Mouse (Mus musculus) brain, embryonic 18.5 days (tissue): ENCODE data around the gene Ldha.

ENCODE experiments used
- DNase-seq: peaks from one replicate; pipeline ENCODE4 v3.0.0-alpha.2; 2012; ENCODE audit warnings: low read depth, low spot score

Ldha gene

GRCm38 (mm10) chr7:46838104-46838671, 3.1 kb upstream of the Ldha start:
- peak; percentile 43 for DNase-seq

GRCm38 (mm10) chr7:46838891-46839302, 2.4 kb upstream of the Ldha start:
- DNase-seq, result peak; percentile 84

GRCm38 (mm10) chr7:46839446-46839845, 1.8 kb upstream of the Ldha start:
- no peak for DNase-seq

- no peak for DNase-seq
Observed at GRCm38 (mm10) chr7:46839861-46840260, 1.4 kb upstream of the Ldha start.

- DNase-seq, result no peak
Observed at GRCm38 (mm10) chr7:46840326-46840725, 949 bp upstream of the Ldha start.

GRCm38 (mm10) chr7:46842278-46842677, 1.0 kb downstream of the Ldha start:
- no peak for DNase-seq

- DNase-seq, result no peak
Observed at GRCm38 (mm10) chr7:46843576-46843975, 2.3 kb downstream of the Ldha start.

- peak; percentile 76 for DNase-seq
Observed at GRCm38 (mm10) chr7:46845211-46845977, 4.1 kb downstream of the Ldha start.

GRCm38 (mm10) chr7:46845978-46846485, 4.8 kb downstream of the Ldha start:
- DNase-seq, result peak; percentile 12

GRCm38 (mm10) chr7:46846486-46847244, 5.4 kb downstream of the Ldha start:
- peak; percentile 60 for DNase-seq

GRCm38 (mm10) chr7:46849287-46849686, 8.0 kb downstream of the Ldha start:
- DNase-seq, result no peak

- DNase-seq, result no peak
Observed at GRCm38 (mm10) chr7:46851026-46851425, 9.8 kb downstream of the Ldha start.

- DNase-seq, result no peak
Observed at GRCm38 (mm10) chr7:46852666-46853065, 11.4 kb downstream of the Ldha start.

- DNase-seq, result no peak
Observed at GRCm38 (mm10) chr7:46853365-46853764, 12.1 kb downstream of the Ldha start.

- DNase-seq, result no peak
Observed at GRCm38 (mm10) chr7:46855866-46856560, 14.7 kb downstream of the Ldha start.

GRCm38 (mm10) chr7:46857436-46857835, 16.2 kb downstream of the Ldha start:
- no peak for DNase-seq

- no peak for DNase-seq
Observed at GRCm38 (mm10) chr7:46859031-46859430, 17.8 kb downstream of the Ldha start.

GRCm38 (mm10) chr7:46860996-46861395, 19.7 kb downstream of the Ldha start, which contains the start of gene Ldhc:
Gene Ldhc, plus strand, starts transcription at chr7:46861203.
- DNase-seq, result no peak

GRCm38 (mm10) chr7:46871988-46872387, 30.7 kb downstream of the Ldha start:
- DNase-seq, result no peak

GRCm38 (mm10) chr7:46876841-46877240, 35.6 kb downstream of the Ldha start:
- no peak for DNase-seq

GRCm38 (mm10) chr7:46877255-46877654, 36.0 kb downstream of the Ldha start:
- no peak for DNase-seq

GRCm38 (mm10) chr7:46879851-46880250, 38.6 kb downstream of the Ldha start:
- DNase-seq, result no peak
